Mouse (Mus musculus) testis, postnatal 14 days (tissue): ENCODE results near the gene Slc5a2.

Source experiments
- DNase-seq: peaks from one replicate; pipeline ENCODE4 v3.0.0; 2021; ENCODE audit warnings: low spot score

Slc5a2 gene

GRCm38 (mm10) chr7:128265411-128265810 lies at the start of gene Slc5a2:
TSS of gene Slc5a2 (plus strand) at chr7:128265657.
- no peak for DNase-seq

- no peak for DNase-seq
These were observed 45.5 kb upstream of the Slc5a2 start for GRCm38 (mm10) chr7:128219952-128220351.

- no peak for DNase-seq
These were observed 44.5 kb upstream of the Slc5a2 start for GRCm38 (mm10) chr7:128220936-128221335.

GRCm38 (mm10) chr7:128231741-128232140 lies 33.7 kb upstream of the Slc5a2 start:
- DNase-seq = no peak

- DNase-seq = no peak
These were observed 30.7 kb upstream of the Slc5a2 start for GRCm38 (mm10) chr7:128234796-128235195.

GRCm38 (mm10) chr7:128235481-128235880 lies 30.0 kb upstream of the Slc5a2 start:
- DNase-seq = no peak

GRCm38 (mm10) chr7:128236426-128236825 lies 29.0 kb upstream of the Slc5a2 start:
- DNase-seq = no peak

- DNase-seq = peak; percentile 78
These were observed 28.4 kb upstream of the Slc5a2 start, which contains the start of gene Armc5 for GRCm38 (mm10) chr7:128236856-128237592. TSS of gene Armc5 (plus strand) at chr7:128237342.

- DNase-seq = no peak
These were observed 27.9 kb upstream of the Slc5a2 start for GRCm38 (mm10) chr7:128237593-128237926.

GRCm38 (mm10) chr7:128237927-128238778 lies 27.3 kb upstream of the Slc5a2 start, which contains the start of gene 9130023H24Rik:
TSS of gene 9130023H24Rik (minus strand) at chr7:128238031.
- DNase-seq = peak; percentile 99

- DNase-seq = no peak
These were observed 26.5 kb upstream of the Slc5a2 start for GRCm38 (mm10) chr7:128238991-128239390.

GRCm38 (mm10) chr7:128240131-128240784 lies 25.2 kb upstream of the Slc5a2 start:
- DNase-seq = no peak

GRCm38 (mm10) chr7:128242331-128242730 lies 23.1 kb upstream of the Slc5a2 start:
- no peak for DNase-seq

GRCm38 (mm10) chr7:128243921-128244320 lies 21.5 kb upstream of the Slc5a2 start:
- no peak for DNase-seq

GRCm38 (mm10) chr7:128244410-128245025 lies 20.9 kb upstream of the Slc5a2 start:
- DNase-seq = no peak

- no peak for DNase-seq
These were observed 19.9 kb upstream of the Slc5a2 start for GRCm38 (mm10) chr7:128245547-128245946.

GRCm38 (mm10) chr7:128246496-128247391 lies 18.7 kb upstream of the Slc5a2 start, which contains the start of gene Tgfb1i1:
TSS of gene Tgfb1i1 (plus strand) at chr7:128246812.
- DNase-seq = no peak

- peak; percentile 75 for DNase-seq
These were observed 18.0 kb upstream of the Slc5a2 start for GRCm38 (mm10) chr7:128247443-128247842.

GRCm38 (mm10) chr7:128248081-128249042 lies 17.1 kb upstream of the Slc5a2 start:
- no peak for DNase-seq

GRCm38 (mm10) chr7:128249998-128250397 lies 15.5 kb upstream of the Slc5a2 start:
- DNase-seq = no peak
